Mouse (Mus musculus): ENCODE measurements at regions not wholly inside any gene's neighbourhood (a gene's known extent, or its start where the extent isn't known, plus 50 kb on each side); places are given as distances from the start of the nearest gene placed in this dataset.

DNA sequence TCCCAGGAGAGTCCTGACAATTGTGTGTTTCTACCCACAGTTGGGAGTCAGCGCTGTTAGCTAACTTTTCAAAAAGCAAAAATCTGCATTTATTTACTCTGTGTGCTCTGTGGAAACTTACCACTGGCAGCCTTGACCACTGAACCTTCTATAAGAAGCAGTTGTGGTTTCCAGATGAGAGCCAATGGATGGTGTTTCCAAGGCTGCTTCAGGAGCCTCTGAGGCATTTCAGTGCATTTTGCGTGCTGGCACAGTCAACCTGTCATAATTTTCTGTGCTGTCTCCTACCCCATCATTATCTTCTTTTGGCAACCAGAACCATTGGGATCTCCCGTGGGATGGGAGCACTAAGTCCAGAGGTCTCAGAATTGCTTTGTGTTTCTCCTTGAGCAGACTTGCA, 60.3 kb downstream of the 4930544G11Rik start:
- no peak for TF ChIP-seq GATA1 (IDR thresholded peaks at IDR 0.05; ENCODE audit: low read length)

DNA sequence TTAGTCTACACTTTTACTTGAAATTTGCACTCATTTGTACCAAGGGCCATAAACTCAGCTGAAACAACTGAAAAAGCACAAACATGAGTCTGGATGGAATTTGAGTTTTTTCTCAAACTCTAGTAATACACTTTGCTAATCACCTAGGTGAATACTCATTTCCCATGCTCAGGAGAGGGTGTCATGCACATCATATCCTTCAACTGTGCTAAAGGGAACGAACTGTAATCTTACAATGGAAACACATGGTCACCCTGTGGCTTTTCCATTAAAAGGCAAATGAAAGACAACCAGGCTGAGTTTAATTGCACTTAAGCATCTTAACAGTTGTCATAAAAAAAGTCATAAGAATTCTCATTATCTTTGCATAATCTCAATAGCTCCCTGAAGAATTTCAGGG, 71.1 kb downstream of the 4930544G11Rik start:
- no peak for TF ChIP-seq GATA1 (IDR thresholded peaks at IDR 0.05; ENCODE audit: low read length)

- TF ChIP-seq GATA1 (IDR thresholded peaks at IDR 0.05; ENCODE audit: low read length) = no peak
Measured at GRCm38 (mm10) chr6:66036789-66037188, 84.4 kb downstream of the 4930544G11Rik start.

- TF ChIP-seq GATA1 (IDR thresholded peaks at IDR 0.05; ENCODE audit: low read length) = no peak
Measured at GRCm38 (mm10) chr6:66051852-66052251, 99.4 kb downstream of the 4930544G11Rik start.

GRCm38 (mm10) chr6:66052386-66052785, 100.0 kb downstream of the 4930544G11Rik start:
- peak; percentile 90 for TF ChIP-seq GATA1 (IDR thresholded peaks at IDR 0.05; ENCODE audit: low read length)

DNA sequence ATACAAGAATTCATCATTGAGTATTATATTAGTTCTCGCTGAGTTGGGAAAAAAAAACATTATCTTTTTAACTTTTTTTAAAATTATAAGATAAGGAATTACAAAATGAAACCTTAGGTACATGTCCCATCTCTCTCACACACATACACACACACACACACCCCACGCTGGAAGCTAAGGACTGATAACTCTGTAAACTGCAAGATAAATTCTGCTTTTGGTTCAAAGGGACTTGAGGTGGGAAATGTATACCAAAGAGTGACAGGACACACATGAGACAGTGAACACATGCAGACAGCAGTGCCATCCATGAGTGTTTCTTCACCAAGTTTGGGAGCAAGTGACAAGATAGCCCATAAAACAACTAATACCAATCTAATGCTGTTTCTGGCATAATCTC, 100.8 kb downstream of the 4930544G11Rik start:
- no peak for TF ChIP-seq GATA1 (IDR thresholded peaks at IDR 0.05; ENCODE audit: low read length)

GRCm38 (mm10) chr6:66068874-66069273, 116.5 kb downstream of the 4930544G11Rik start:
- TF ChIP-seq GATA1 (IDR thresholded peaks at IDR 0.05; ENCODE audit: low read length) = no peak

DNA sequence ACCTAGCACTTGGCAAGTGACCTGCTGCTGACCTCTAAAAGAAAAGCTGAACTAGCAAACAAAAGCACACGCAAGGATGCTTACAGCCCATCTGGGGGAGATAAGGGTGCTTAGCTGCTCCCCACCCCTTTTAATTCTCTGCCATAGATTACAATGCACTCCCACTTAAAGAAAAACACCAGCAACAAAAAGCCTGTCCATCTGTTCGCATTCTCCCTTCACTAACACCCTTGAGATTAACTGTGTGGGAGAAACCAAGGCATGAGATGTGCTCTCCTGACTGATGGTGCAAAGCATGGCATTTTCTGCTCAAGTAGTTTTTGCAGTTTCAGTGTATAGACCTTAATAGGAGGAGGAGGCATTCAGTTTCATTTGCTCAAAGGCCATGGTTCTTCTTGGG, 125.0 kb downstream of the 4930544G11Rik start:
- no peak for TF ChIP-seq GATA1 (IDR thresholded peaks at IDR 0.05; ENCODE audit: low read length)

GRCm38 (mm10) chr6:66078769-66079168, 126.4 kb downstream of the 4930544G11Rik start:
- TF ChIP-seq GATA1 (IDR thresholded peaks at IDR 0.05; ENCODE audit: low read length) = no peak

GRCm38 (mm10) chr6:66101555-66102071, 149.2 kb downstream of the 4930544G11Rik start:
- no peak for TF ChIP-seq GATA1 (IDR thresholded peaks at IDR 0.05; ENCODE audit: low read length)

DNA sequence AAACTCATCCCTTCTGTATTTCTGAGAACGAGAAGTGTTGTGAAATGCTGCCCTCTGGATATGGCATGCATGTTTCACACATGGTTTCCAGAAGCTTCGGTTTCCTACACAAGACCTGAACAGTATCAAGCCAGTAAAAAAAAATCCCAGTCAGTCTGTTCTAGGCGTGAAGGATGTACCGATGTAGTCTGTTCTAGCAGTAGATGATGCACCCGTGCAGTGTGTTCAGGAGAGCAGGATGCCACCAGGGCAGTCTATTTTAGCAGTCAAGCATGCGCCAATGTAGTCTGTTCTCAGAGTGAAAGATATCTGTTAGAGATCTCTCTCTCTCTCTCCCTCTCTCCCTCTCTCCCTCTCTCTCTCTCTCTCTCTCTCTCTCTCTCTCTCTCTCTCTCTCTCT, 162.0 kb downstream of the 4930544G11Rik start:
- no peak for TF ChIP-seq GATA1 (IDR thresholded peaks at IDR 0.05; ENCODE audit: low read length)

DNA sequence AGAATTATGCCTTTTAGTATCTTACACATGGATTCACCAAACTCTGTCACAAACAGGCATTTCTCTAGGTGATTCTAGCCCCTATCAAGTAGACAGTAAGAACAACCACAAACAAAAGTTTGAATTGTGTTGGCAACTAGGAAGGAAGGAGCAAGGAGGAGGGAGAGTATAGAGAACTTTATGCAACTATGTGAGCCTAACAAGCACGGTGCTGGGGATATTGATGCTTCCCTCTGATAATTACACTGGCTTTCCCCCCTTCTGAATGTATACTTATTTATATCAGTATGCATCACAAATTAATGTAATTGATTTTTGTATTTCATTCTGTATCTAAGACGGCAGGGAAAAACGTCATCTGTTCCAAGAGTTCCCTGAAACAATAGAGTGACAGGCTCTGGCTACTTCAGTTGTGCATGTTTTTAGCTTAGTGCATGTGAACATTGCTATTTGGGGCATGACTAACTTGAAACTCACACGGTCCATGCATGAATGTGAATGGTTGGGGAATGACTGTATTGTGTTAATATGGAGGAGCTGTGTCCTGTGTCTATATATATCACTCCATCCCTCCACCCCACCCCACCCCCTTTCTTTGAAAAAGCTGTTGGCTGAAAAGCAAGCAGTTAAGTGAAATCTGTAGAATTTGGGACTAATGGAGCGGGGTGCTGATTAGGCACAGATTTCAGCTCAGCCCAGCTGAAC, 169.2 kb downstream of the 4930544G11Rik start:
- TF ChIP-seq GATA1 (IDR thresholded peaks at IDR 0.05; ENCODE audit: low read length) = no peak

- no peak for TF ChIP-seq GATA1 (IDR thresholded peaks at IDR 0.05; ENCODE audit: low read length)
Measured at GRCm38 (mm10) chr6:66124292-66124691, 171.9 kb downstream of the 4930544G11Rik start.

GRCm38 (mm10) chr6:66151786-66152185, 199.4 kb downstream of the 4930544G11Rik start:
- TF ChIP-seq GATA1 (IDR thresholded peaks at IDR 0.05; ENCODE audit: low read length) = no peak

DNA sequence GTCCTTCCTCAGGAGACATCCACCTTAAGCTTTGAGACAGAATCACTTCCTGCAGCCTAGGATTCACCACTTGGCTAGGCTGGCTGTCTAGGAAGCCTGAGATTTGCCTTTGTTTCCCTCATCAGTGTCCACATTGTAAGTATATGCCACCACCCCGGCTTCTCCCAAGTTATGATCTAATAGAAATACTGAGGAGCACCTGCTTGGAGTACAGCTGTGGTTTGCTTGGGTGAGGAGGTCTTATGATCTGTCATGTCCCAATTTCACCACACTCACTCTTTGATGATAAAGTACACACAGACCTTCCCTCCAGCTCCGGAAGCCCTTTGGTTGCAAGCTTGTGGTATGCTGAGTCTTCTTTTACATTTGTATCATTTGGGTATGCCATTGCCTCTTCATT, 202.4 kb downstream of the 4930544G11Rik start:
- no peak for TF ChIP-seq GATA1 (IDR thresholded peaks at IDR 0.05; ENCODE audit: low read length)

DNA sequence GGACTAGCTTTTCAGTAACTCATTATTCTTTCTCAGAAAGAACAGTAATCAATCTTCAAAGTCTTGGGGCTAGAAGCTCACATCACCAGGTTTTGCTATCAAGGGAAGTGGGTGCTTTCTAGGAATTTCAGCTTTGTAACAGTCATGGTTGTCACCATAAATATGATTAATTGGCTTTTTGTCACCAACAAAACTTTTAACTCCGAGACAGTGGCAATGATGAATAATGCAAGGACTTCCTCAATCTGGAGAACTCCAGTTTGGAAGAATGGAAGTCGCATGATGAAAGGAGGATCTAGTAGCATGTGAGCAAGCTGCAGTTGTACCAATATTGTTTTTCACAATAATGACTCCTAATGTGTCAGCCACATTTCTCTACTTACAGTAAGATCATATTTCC, 208.4 kb downstream of the 4930544G11Rik start:
- TF ChIP-seq GATA1 (IDR thresholded peaks at IDR 0.05; ENCODE audit: low read length) = no peak

GRCm38 (mm10) chr6:66168913-66169312, 216.5 kb downstream of the 4930544G11Rik start:
- no peak for TF ChIP-seq GATA1 (IDR thresholded peaks at IDR 0.05; ENCODE audit: low read length)

Measured in G1E-ER4 (cell line).